Mouse (Mus musculus): ENCODE measurements around the gene Vmn1r215.
"Not testable (repeated sequence)": the region's sequence is repeated elsewhere in the genome, so short reads cannot be mapped to it uniquely, and the experiment has no call there.

Vmn1r215 gene

DNA sequence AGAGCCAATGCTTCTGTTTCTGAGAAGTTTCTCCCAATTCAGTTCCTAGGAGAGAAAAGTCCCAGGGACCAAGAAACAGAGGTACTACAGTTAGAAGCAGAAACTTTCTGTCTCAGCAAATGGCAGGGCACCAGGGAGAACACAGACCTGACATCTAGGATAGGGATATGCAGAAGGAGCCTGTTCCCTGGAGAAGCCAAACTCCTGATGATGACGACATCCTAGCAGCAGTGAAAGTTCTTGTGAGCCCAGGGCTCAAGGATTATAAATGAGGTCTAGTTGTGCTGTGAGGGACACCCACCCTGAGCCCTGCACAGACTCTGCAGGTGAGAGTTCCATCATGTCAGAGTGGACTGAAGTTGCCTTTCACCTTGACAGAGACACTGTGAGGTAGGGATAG lies at the start of gene Vmn1r215:
Gene Vmn1r215 (plus strand): TSS at position 301 of the 400 bp plus-strand sequence.
- DNase-seq (ENCODE audit: inconsistent age in 2 of 2, low spot score in 1 of 2) = no peak

GRCm38 (mm10) chr13:23018158-23018557 lies 49.7 kb upstream of the Vmn1r215 start:
- DNase-seq (ENCODE audit: inconsistent age in 2 of 2, low spot score in 1 of 2) = no peak

- DNase-seq (ENCODE audit: inconsistent age in 2 of 2, low spot score in 1 of 2) = no peak
These were observed 43.0 kb upstream of the Vmn1r215 start for GRCm38 (mm10) chr13:23024812-23025211.

DNA sequence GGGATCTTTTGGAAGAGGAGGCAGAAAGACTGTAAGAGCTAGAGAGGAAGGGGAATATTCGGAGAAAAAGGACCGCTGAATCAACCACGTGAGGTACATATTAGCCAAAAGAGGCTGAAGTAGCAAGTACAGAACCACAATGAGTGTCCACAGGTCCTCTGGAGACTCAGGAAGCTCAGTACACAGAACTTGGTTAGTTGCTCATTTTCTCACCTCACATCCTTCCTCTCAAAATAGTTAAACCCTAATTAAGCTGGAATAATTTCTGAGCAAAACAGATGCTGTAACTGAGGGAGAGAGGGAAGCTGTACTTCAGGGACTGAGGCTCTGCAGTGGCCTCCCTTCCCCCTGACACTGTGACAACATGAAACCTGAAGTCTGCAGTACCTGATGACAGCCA lies 37.7 kb upstream of the Vmn1r215 start, which contains the start of gene Vmn1r214:
Gene Vmn1r214 (plus strand): TSS at position 301 of the 400 bp plus-strand sequence.
- DNase-seq (ENCODE audit: inconsistent age in 2 of 2, low spot score in 1 of 2) = no peak

DNA sequence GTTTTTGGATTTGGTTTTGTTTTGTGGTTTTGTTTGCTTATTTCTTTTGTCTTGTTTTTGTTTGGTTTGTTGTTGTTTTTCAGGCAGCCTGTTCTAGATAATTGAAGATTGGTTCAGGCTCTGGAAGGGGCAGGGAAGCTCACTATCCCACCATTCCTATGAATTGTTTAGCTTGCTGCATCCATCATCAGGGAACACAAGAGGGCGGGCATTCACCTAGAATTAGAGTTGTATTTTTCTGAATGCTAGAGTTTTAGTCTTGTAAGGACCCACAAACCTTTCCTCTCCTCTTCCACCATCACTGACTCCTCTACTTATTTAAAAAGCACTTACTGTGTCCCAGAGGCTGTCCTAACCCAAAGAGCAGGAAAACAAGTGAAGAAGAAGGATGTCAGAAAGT lies 10.0 kb upstream of the Vmn1r215 start:
- DNase-seq (ENCODE audit: inconsistent age in 2 of 2, low spot score in 1 of 2) = no peak

DNA sequence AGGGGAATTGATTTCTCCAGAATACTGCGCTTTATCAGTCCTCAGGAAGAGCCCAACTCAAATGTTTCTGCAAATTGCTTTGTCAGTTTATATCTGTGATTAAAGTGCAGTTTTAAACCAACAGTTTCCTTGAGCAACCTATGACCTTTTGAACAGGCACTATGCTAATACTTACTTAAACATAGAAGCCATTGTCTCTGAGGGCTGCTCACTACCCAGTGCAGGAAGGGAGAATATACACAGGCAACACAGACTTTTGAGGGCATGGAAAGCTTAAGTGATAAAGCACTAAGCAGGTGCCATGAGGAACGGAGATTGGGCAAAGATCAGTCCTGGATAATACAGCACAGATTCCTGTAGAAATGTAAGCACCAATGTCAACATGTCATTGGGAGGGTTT lies 1.5 kb downstream of the Vmn1r215 start:
- DNase-seq (ENCODE audit: inconsistent age in 2 of 2, low spot score in 1 of 2) = no peak

DNA sequence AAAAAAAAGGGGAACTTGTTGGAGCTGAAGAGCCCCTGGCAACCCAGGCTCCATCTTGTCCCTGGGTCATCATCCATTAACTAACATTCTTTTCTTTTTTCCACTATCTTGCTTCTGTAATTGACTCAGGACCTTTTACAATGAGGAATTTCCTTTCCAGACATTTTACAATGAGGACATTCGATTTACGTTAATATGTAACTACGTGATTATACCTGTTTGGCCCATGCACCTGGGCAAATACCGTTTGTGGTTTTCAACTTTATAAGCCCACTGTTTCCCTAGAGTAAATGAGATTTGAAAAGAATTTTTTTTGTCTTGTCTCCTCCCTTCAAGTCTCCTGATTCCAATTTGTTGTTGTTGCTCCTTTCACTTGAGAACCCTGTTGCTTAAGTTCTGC lies 26.6 kb downstream of the Vmn1r215 start:
- DNase-seq (ENCODE audit: inconsistent age in 2 of 2, low spot score in 1 of 2) = no peak

DNA sequence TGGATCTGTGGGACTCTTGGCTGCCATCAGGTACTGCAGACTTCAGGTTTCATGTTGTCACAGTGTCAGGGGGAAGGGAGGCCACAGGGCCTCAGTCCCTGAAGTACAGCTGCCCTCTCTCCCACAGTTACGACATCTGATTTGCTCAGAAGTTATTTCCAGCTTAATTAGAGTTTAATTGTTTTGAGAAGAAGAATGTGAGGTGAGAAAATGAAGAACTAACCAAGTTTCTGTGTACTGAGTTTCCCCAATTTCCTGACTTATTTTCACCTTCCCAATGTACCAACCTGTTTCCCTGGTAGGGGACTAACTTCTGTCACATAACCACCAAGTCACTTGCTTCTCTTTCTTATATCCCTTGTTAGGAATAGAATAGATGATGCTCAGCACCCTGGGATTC lies 50.3 kb downstream of the Vmn1r215 start, which contains the start of gene Vmn1r217:
Gene Vmn1r217 (minus strand): TSS at position 101 of the 400 bp plus-strand sequence.
- not testable (repeated sequence) for DNase-seq (ENCODE audit: inconsistent age in 2 of 2, low spot score in 1 of 2)

- no peak for DNase-seq (ENCODE audit: inconsistent age in 2 of 2, low spot score in 1 of 2)
These were observed 52.8 kb downstream of the Vmn1r215 start for GRCm38 (mm10) chr13:23120611-23121010.

Measured in adrenal gland, adult (tissue).